Mouse (Mus musculus): ENCODE measurements at regions not wholly inside any gene's neighbourhood (a gene's known extent, or its start where the extent isn't known, plus 50 kb on each side); places are given as distances from the start of the nearest gene placed in this dataset.

DNA sequence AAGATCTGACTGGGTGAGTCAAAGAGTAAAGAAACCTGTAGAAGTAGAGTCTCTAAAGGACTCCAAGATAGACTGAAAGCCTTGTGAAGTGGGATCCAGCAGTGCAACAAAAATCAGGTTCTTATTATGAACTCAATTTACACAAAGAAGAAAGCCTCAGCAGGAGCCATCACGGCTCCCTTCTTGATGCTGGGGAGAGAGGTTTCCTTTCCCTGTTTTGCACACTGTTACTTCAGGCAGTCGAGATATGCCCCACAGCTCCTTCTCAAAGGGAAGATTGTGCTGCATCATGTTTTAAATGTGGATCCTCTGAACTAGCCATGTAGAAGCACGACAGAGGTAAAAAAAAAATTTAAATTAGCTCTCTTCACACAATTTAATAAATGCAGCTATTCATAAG lies 103.3 kb upstream of the Speer4c start:
- TF ChIP-seq CTCF (IDR thresholded peaks at IDR 0.05; ENCODE audit: low read depth) = no peak
- TF ChIP-seq EP300 (IDR thresholded peaks at IDR 0.05; ENCODE audit: low read depth) = no peak
